Mouse (Mus musculus): ENCODE results near the gene Fmo6.

Gene Fmo6

DNA sequence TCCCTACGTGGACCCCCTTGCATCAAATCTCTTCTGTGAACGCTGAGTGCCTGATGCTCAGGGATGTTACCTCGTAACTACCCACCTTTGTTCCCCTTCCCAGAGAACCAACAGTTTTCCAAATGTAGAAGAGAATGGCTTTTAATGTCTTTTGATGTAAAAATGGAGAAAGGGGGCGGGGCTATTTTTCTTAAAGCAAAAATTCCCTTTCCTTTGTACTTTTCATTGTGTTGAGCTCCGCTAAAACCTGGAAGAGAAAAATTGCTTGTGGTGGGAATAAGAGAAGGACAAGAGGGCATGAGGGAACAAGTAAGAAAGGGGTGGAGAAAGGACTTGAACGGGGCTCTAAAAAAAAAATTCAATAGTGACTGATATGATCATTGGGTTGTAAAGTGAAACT lies at the start of gene Fmo6:
TSS of gene Fmo6 (minus strand) at position 101 of the 400 bp plus-strand sequence.
- no peak for DNase-seq (ENCODE audit: low spot score)

GRCm38 (mm10) chr1:162986777-162987176 lies 49.5 kb upstream of the Fmo6 start:
- DNase-seq (ENCODE audit: low spot score): no peak

GRCm38 (mm10) chr1:162986121-162986748 lies 48.9 kb upstream of the Fmo6 start:
- DNase-seq (ENCODE audit: low spot score): no peak

GRCm38 (mm10) chr1:162984428-162984827 lies 47.1 kb upstream of the Fmo6 start, which contains the start of gene Fmo3:
Gene Fmo3, minus strand, starts transcription at chr1:162984528.
- no peak for DNase-seq (ENCODE audit: low spot score)

DNA sequence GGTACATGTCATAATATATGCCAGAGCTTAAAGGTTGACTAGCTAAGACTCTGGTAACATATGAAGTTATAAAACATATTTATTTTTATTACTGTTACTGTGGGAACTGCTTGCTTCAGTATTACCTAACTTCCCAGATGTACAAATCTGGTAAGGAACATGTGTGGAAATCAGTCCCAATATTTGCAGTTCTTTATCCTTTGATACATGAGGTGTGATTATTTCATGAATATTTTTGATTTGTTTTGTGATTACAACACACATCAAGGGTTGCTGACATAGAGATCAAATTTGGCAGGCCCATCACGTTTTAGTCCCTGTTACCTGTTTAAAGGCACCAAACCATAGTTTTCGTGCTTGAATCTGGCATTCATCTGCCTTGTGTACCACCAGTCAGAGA lies 26.2 kb upstream of the Fmo6 start:
- DNase-seq (ENCODE audit: low spot score): no peak

- DNase-seq (ENCODE audit: low spot score): no peak
Observed at GRCm38 (mm10) chr1:162957422-162957821, 20.1 kb upstream of the Fmo6 start.

DNA sequence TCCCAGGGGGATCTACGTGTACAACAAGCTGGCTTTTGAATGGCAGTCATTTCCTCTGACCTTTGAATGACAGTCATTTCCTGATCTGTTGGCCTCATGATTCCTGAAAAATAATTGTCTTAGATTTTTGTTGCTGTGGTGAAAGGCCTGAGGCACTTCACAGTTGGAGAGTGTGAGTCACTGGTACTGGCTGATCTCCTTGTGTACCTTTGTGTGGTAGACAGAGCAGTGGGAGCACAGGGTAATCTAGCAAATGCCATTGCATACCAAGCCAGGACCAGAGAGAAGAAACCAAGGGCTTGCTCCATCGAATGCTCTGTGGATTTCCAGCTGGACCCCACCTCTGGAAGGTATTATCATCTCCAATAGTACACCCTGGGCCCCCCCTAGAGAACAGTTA lies 15.8 kb upstream of the Fmo6 start:
- no peak for DNase-seq (ENCODE audit: low spot score)

DNA sequence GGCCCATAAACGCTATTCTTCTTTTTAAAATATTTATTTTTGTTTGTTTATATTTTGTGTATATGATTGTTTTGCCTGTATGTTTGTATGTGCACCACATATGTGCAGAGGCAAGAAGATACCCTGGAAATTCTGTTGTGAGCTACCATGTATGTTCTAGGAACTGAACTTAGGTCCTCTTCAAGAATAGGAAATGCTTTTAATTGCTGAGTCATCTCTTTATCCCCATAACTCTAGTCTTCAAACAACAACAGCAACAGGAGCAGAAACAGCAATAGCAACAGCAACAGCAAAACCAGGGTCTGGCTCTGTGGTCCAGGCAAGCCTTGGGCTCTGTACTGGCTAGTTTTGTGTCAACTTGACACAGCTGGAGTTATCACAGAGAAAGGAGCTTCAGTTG lies 12.4 kb upstream of the Fmo6 start:
- DNase-seq (ENCODE audit: low spot score): no peak

GRCm38 (mm10) chr1:162947934-162948333 lies 10.6 kb upstream of the Fmo6 start:
- no peak for DNase-seq (ENCODE audit: low spot score)

GRCm38 (mm10) chr1:162946837-162947558 lies 9.7 kb upstream of the Fmo6 start:
- no peak for DNase-seq (ENCODE audit: low spot score)

DNA sequence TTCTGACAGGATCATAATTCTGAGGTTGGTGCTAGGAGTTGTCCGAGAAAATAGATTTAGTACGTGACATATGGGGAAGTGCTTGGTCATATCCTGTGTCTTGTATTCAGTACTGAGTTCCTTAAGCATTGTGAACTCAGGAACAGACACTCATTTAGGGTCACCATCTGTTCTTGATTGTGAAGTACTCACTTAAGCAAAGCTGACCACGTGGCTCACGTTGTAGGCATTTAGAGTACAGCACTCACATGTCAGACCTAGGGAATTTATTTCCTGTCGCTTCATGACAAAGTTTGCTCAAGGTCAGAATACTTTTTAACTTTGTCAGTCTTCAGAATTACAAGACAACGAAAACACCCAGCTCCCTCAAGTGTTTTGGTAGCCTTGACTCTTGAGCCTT lies 6.4 kb upstream of the Fmo6 start:
- no peak for DNase-seq (ENCODE audit: low spot score)

- DNase-seq (ENCODE audit: low spot score): no peak
Observed at GRCm38 (mm10) chr1:162938696-162939351, 1.5 kb upstream of the Fmo6 start.

- DNase-seq (ENCODE audit: low spot score): no peak
Observed at GRCm38 (mm10) chr1:162937970-162938695, 818 bp upstream of the Fmo6 start.

DNA sequence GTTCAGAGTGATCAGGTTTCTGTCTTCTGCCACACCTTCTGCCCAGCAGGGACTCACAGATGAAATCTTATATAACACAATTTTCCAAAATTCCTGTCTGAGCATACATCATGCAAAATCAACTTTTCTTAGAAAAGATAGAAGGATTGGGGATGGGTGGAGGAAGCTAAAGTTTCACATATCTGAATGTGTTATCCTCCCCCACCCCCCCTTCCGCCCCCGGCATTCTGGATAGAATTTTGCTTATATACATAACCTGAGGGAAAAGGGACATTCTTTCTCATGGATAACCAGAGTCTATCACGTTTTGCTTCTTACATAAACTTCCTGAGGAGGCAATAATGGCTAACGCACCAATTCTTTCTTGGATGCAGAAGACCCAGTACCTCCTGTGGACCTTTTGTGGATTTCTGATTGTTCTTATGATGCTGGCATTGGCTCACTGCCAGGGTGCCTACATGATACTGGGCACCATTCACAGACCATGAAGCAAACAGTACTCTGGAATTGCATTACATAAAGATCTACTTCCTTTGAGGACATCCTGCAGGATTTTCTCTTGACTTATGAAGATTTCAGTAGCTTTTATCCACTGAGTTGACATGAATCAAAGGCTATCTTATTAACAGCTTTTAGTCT lies 2.8 kb downstream of the Fmo6 start:
- DNase-seq (ENCODE audit: low spot score): no peak

- DNase-seq (ENCODE audit: low spot score): no peak
Observed at GRCm38 (mm10) chr1:162932386-162932785, 4.9 kb downstream of the Fmo6 start.

DNA sequence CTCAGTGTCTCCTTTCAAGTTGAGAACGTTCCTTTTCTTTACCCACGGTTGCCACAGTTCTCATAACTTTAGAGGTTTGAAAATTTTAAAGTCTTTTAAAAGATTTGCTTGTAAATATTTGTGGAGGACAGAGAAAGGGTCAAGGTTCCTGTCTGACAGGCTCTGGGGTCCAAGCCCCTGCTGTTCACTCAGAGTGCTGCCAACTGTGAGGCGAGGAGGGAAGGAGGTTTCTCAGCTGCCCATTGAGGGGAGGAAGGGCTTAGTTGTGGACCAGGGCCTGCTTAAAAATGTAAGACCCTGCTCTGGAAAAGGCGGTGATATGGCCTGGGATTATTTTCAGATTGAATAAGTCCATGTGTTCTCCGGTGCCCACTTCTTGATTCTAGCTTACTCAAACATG lies 5.4 kb downstream of the Fmo6 start:
- DNase-seq (ENCODE audit: low spot score): no peak

- no peak for DNase-seq (ENCODE audit: low spot score)
Observed at GRCm38 (mm10) chr1:162931310-162931875, 5.9 kb downstream of the Fmo6 start.

- DNase-seq (ENCODE audit: low spot score): no peak
Observed at GRCm38 (mm10) chr1:162930631-162931030, 6.7 kb downstream of the Fmo6 start.

DNA sequence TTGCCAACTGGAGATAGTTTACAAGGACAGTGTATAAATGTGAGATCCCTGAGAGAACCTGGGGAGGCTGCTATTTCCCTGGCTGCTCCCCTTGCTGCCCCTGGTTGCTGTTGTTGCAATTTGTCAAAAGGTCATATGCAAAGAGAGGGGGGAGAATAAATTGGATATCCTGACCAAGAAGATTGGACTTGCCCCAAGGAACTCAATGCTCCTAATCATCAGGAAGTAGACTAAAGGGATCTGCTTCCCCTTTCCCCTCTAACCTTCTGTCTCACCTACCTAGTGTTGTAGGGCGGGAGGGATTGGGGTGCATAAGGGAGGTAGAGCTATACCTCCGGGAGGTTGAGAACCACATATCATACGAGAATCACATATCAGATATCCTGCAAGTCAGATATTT lies 8.2 kb downstream of the Fmo6 start:
- DNase-seq (ENCODE audit: low spot score): no peak

DNA sequence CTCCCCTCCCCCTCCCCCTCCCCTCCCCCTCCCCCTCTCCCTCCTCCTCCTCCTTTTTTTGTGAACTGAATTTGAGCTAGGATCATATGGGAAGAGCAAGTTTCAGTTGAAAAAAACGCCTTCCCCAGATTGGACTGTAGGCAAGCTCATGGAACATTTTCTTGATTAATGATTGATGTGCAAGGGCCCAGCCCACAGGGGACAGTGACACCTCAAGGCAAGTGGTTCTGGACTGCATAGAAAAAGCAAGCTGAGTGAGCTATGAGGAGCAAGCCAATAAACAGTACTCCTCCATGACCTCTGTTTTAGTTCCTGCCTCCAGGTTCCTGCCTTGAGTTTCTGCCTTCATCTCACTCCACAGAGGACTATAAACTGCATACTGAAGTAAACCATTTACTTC lies 12.2 kb downstream of the Fmo6 start:
- DNase-seq (ENCODE audit: low spot score): no peak

- DNase-seq (ENCODE audit: low spot score): no peak
Observed at GRCm38 (mm10) chr1:162916661-162917060, 20.7 kb downstream of the Fmo6 start.
